Mouse (Mus musculus): Measurements from ENCODE around the gene C7.

C7 gene

DNA sequence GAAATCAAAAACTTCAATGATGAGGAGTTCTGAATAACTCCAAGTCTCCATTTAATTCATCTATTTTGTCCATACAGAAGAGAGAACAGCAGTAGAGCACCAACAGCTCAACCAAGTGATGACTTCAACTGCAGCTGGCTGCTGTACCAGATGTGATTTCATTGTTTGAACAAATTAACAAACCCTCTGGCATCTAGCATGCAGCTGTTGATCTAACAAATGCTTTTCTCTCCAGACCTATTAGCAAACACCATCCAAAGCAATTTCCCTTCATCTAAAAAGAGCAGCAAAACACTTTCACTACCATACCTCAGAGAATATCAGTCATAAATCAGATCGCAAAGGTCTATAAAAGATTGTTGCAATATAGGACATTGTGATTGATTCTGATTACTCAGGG lies 90.2 kb downstream of the C7 start:
- DNase-seq, result no peak

All from right cerebral cortex, postnatal 14 days (tissue).